Mouse (Mus musculus) cerebellum, adult 2 months (tissue): Measurements from ENCODE around the gene Prdx5.

Experiments used
- CTCF ChIP-seq: fragments of 200-500 bp; IDR thresholded peaks from 2 replicates; pipeline ENCODE4 v1.5.1; 2011; ENCODE audit warnings: low read depth, mild to moderate bottlenecking, control low read depth, low read length, moderate library complexity, borderline replicate concordance; ENCODE audit not compliant: insufficient read depth
- POLR2A ChIP-seq: fragments of 200-500 bp; IDR thresholded peaks from 2 replicates; pipeline ENCODE4 v1.6.1; 2011; ENCODE audit warnings: low read length, control low read depth, borderline replicate concordance; ENCODE audit not compliant: insufficient read depth

DNA sequence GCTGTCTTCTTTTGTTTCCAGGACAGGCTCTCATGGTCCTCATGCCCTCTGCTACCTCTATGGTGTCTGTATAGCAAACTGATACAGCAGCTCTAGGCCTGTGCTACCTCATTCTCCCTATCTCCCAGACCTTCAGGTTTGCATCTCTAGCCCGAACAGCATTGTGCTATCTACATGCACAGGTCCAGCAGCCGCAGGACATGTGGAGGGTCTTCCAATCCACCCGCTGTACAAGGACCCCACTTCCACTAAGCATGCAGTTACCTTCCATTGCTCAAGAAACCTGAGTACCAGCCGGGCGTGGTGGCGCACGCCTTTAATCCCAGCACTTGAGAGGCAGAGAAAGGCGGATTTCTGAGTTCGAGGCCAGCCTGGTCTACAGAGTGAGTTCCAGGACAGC, 4.6 kb upstream of the Prdx5 start:
- no peak for TF ChIP-seq POLR2A
- no peak for TF ChIP-seq CTCF
